Mouse (Mus musculus): ENCODE measurements around the gene Fkbp1a. TPM values are rescaled to one million over a fixed set of nuclear protein-coding genes. Genes with fewer than 3 reads are reported as not detected.

The Fkbp1a gene
- 98.4 and 228 TPM in 2 replicates for polyA plus RNA-seq (2012; ENCODE audit: insufficient read depth, low replicate concordance)

DNA sequence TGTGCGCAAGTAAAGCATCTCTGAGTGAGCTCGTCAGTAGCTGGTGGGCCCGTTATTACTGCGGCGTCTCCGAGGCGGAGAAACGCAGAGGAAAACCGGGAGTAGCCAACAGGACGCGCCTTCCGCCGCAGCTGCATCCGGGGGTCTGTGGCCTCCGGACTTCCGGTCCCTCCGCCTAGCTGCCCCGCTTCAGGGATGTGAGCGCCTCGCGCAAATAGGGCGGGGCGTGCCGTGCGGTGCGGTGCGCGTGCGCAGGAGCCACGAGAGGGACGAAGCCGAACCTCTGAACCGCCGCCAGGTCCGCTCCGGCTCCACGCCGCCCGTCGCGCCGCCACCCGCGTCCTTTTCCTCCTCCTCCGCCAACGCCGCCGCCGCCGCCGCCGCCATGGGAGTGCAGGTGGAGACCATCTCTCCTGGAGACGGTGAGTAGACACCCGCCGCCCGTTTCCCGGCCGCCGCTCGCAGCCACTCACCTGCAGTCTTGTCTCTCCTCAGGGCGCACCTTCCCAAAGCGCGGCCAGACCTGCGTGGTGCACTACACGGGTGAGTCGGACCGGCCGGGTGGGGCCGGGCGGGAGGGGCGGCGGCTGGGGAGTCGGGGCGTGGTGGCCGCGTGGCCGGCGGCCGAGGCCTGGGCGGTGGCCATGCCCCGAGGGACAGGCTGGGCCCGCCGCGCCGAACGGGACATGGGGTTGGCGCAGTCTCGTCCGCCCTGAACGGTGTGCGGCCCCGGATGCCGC lies at the start of gene Fkbp1a:
TSS of gene Fkbp1a (plus strand) at position 161 of the 740 bp plus-strand sequence.
- Histone ChIP-seq H3K9me3 (no peaks in the 10 kb centered on the region), H3K4me3 (replicated peaks) (peak within 1 kb of the TSS; percentile 95), H3K4me1 (peaks cover 80% of the 10 kb centered on the region), H3K27me3 (replicated peaks) (peaks cover 28% of the 10 kb centered on the region), H3K36me3 (replicated peaks; ENCODE audit: low read length) (peaks cover 32% of the 10 kb centered on the region)
- peak; percentile 90; the same call in 1 of the 2 replicates for TF ChIP-seq FLI1 (IDR thresholded peaks at IDR 0.05; ENCODE audit: low read length)
- TF ChIP-seq GATA1 (IDR thresholded peaks at IDR 0.05; ENCODE audit: borderline replicate concordance, low read length): no peak

GRCm38 (mm10) chr2:151494035-151494803 lies 48.1 kb upstream of the Fkbp1a start, which contains the start of gene Nsfl1c:
Gene Nsfl1c (plus strand): TSS chr2:151494182.
- H3K4me1 ChIP-seq: peaks cover 15% of the 10 kb centered on the region
- H3K9me3 ChIP-seq: no peaks in the 10 kb centered on the region
- H3K36me3 ChIP-seq (replicated peaks; ENCODE audit: low read length): peaks cover 30% of the 10 kb centered on the region
- H3K4me3 ChIP-seq (replicated peaks): peak within 1 kb of the TSS; percentile 94
- H3K27me3 ChIP-seq (replicated peaks): peaks cover 4% of the 10 kb centered on the region
- TF ChIP-seq GATA1 (IDR thresholded peaks at IDR 0.05; ENCODE audit: borderline replicate concordance, low read length): no peak
- TF ChIP-seq FLI1 (IDR thresholded peaks at IDR 0.05; ENCODE audit: low read length): no peak

DNA sequence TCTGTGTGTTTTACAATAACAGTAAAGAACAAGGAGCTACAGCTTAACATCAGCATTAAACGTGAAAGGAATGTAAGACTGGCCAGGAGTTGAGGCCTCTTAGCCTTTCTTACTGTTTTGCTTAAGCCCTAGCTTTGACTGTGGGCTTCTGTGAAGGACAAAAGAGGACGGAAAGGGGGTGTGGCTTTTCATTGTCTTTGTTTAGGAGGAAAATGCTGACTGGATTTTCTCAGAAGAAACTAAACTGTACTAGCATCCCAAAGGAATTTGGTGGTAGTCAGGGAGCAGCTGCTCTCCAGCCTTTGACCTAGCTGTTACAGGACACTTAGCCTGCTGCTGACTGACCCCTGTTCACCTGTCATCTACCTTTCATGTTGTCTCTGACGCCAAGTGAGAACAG lies 43.9 kb upstream of the Fkbp1a start:
- H3K9me3 ChIP-seq: no peaks in the 10 kb centered on the region
- no peak for TF ChIP-seq FLI1 (IDR thresholded peaks at IDR 0.05; ENCODE audit: low read length)
- TF ChIP-seq GATA1 (IDR thresholded peaks at IDR 0.05; ENCODE audit: borderline replicate concordance, low read length): no peak
- H3K36me3 ChIP-seq (replicated peaks; ENCODE audit: low read length): peaks cover 69% of the 10 kb centered on the region
- no peaks in the 10 kb centered on the region for H3K27me3 ChIP-seq (replicated peaks)
- H3K4me1 ChIP-seq: peaks cover 15% of the 10 kb centered on the region
- H3K4me3 ChIP-seq (replicated peaks): no peak overlapping the region

DNA sequence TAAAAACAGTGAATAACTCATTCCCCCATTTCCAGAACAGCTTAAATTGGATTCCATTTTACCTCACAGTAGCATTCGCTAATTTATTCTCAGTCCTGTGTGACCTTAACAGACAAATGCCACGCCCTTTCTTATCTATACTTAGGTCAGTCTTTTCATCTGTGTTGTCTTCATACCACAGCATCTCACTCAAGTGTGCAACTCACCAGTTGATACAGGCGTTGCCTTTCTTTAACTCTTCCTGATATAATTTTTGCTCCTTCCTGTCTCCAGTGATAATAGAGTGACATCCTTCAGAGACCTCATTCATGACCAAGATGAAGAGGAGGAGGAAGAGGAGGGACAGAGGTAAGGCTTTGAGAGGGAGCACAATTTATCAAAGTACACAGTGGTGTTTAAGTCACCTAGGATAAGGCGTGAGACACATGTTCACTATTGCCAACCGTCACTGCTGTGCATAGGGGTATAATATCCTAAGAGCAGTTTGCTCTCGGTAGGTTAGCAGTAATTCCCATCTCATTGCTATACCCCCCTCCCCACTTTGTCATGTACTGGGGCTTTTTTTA lies 41.8 kb upstream of the Fkbp1a start:
- H3K36me3 ChIP-seq (replicated peaks; ENCODE audit: low read length): peaks cover 91% of the 10 kb centered on the region
- no peak overlapping the region for H3K4me3 ChIP-seq (replicated peaks)

GRCm38 (mm10) chr2:151504226-151504625 lies 38.1 kb upstream of the Fkbp1a start:
- Histone ChIP-seq H3K4me3 (replicated peaks) (no peak overlapping the region), H3K27me3 (replicated peaks) (no peaks in the 10 kb centered on the region), H3K36me3 (replicated peaks; ENCODE audit: low read length) (peaks cover 93% of the 10 kb centered on the region), H3K4me1 (no peaks in the 10 kb centered on the region), H3K9me3 (no peaks in the 10 kb centered on the region)
- no peak for TF ChIP-seq GATA1 (IDR thresholded peaks at IDR 0.05; ENCODE audit: borderline replicate concordance, low read length)

More for the DNA sequence above, 41.8 kb upstream of the Fkbp1a start:
- Histone ChIP-seq H3K9me3 (no peaks in the 10 kb centered on the region), H3K27me3 (replicated peaks) (no peaks in the 10 kb centered on the region), H3K4me1 (peaks cover 3% of the 10 kb centered on the region)
- no peak for TF ChIP-seq FLI1 (IDR thresholded peaks at IDR 0.05; ENCODE audit: low read length)
- no peak for TF ChIP-seq GATA1 (IDR thresholded peaks at IDR 0.05; ENCODE audit: borderline replicate concordance, low read length)

- Histone ChIP-seq H3K27me3 (replicated peaks) (no peaks in the 10 kb centered on the region), H3K36me3 (replicated peaks; ENCODE audit: low read length) (peaks cover 92% of the 10 kb centered on the region), H3K4me1 (peaks cover 10% of the 10 kb centered on the region), H3K9me3 (no peaks in the 10 kb centered on the region), H3K4me3 (replicated peaks) (no peak overlapping the region)
- TF ChIP-seq FLI1 (IDR thresholded peaks at IDR 0.05; ENCODE audit: low read length) (no peak), GATA1 (IDR thresholded peaks at IDR 0.05; ENCODE audit: borderline replicate concordance, low read length) (no peak)
These were observed 30.1 kb upstream of the Fkbp1a start for GRCm38 (mm10) chr2:151512199-151512598.

DNA sequence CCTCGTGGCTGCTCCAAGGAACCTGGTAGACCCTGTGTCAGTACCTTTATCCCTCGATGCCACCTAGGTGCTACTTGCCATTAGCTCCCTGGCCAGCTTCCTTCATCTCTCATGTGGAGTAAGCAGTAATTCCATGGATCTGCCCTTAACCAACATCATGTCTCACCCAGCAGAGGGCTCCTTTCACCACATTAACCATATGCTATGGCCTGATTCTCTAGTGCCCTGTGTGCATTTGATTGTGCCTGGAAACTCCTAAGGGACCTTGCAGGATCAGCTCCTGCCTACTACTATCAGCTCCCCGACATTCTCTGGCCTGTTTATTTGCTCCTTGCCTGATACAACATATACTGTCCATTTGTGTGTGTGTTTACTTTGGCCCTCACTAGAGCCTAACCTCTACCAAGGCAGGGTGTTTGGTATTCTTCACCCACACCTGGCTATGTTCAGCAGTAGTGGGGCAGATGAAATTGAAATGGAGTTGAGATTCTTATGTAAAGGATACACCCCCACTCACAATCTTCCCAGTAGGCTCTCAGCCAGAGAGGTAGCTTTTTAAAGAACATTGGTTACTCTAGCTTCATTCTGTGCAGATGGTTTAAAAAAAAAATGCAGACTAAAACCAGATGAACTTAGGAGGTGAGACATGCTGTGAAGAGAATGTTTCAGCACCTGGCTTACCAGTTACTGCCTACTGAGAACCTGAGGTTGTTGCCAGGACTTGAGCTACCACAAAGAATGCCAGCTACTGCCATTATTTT lies 28.6 kb upstream of the Fkbp1a start:
- H3K4me3 ChIP-seq (replicated peaks): no peak overlapping the region
- TF ChIP-seq FLI1 (IDR thresholded peaks at IDR 0.05; ENCODE audit: low read length) (no peak), GATA1 (IDR thresholded peaks at IDR 0.05; ENCODE audit: borderline replicate concordance, low read length) (no peak)
- H3K36me3 ChIP-seq (replicated peaks; ENCODE audit: low read length): peaks cover 86% of the 10 kb centered on the region
- peaks cover 10% of the 10 kb centered on the region for H3K4me1 ChIP-seq
- H3K9me3 ChIP-seq: no peaks in the 10 kb centered on the region
- H3K27me3 ChIP-seq (replicated peaks): no peaks in the 10 kb centered on the region

DNA sequence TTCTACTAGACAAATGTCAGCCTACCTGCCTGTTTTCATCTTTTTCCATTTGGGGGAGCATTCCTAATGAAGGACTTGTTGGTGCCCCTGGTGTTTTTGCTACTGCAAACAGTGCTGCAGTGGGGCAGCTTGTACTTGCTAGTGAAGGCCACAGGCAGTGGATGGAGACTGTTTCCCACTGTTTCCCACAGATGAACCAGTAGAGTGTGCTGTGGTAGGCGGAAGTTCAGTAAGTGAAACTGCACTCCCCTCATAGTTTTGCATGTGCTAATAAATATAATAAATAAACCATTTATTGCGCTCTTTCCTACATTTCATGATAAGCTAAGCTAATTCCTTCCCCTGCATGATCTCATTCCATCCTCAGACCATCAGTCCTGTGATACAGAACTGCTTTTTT lies 23.3 kb upstream of the Fkbp1a start:
- no peak overlapping the region for H3K4me3 ChIP-seq (replicated peaks)
- peaks cover 52% of the 10 kb centered on the region for H3K36me3 ChIP-seq (replicated peaks; ENCODE audit: low read length)
- peaks cover 4% of the 10 kb centered on the region for H3K4me1 ChIP-seq
- no peaks in the 10 kb centered on the region for H3K9me3 ChIP-seq
- TF ChIP-seq GATA1 (IDR thresholded peaks at IDR 0.05; ENCODE audit: borderline replicate concordance, low read length) (no peak), FLI1 (IDR thresholded peaks at IDR 0.05; ENCODE audit: low read length) (no peak)
- peaks cover 4% of the 10 kb centered on the region for H3K27me3 ChIP-seq (replicated peaks)

GRCm38 (mm10) chr2:151524324-151525041 lies 17.8 kb upstream of the Fkbp1a start:
- TF ChIP-seq GATA1 (IDR thresholded peaks at IDR 0.05; ENCODE audit: borderline replicate concordance, low read length): no peak
- no peak for TF ChIP-seq FLI1 (IDR thresholded peaks at IDR 0.05; ENCODE audit: low read length)
- peaks cover 18% of the 10 kb centered on the region for H3K36me3 ChIP-seq (replicated peaks; ENCODE audit: low read length)
- H3K27me3 ChIP-seq (replicated peaks): peaks cover 41% of the 10 kb centered on the region
- no peak overlapping the region for H3K4me3 ChIP-seq (replicated peaks)
- H3K9me3 ChIP-seq: no peaks in the 10 kb centered on the region
- H3K4me1 ChIP-seq: peaks cover 37% of the 10 kb centered on the region
